Mouse (Mus musculus): ENCODE data around the gene Hist1h4d. TPM values are rescaled to one million over a fixed set of nuclear protein-coding genes. Genes with fewer than 3 reads are reported as not detected.
A peak's percentile ranks its signal among the peaks of the same experiment; 100 is the strongest.

Hist1h4d gene
- polyA plus RNA-seq, 1 experiment: 0.47 TPM

- no peak for DNase-seq (ENCODE audit: low spot score)
Measured at GRCm38 (mm10) chr13:23593051-23593770, 11.8 kb downstream of the Hist1h4d start.

GRCm38 (mm10) chr13:23595185-23595584, 13.8 kb downstream of the Hist1h4d start:
- DNase-seq (ENCODE audit: low spot score): no peak

GRCm38 (mm10) chr13:23595622-23596372, 14.4 kb downstream of the Hist1h4d start:
- DNase-seq (ENCODE audit: low spot score): no peak

GRCm38 (mm10) chr13:23597957-23598356, 16.6 kb downstream of the Hist1h4d start:
- peak; percentile 55 for DNase-seq (ENCODE audit: low spot score)

- DNase-seq (ENCODE audit: low spot score): no peak
Measured at GRCm38 (mm10) chr13:23603182-23603699, 21.8 kb downstream of the Hist1h4d start.

- DNase-seq (ENCODE audit: low spot score): no peak
Measured at GRCm38 (mm10) chr13:23604452-23604851, 23.1 kb downstream of the Hist1h4d start.

- DNase-seq (ENCODE audit: low spot score): no peak
Measured at GRCm38 (mm10) chr13:23605052-23605451, 23.7 kb downstream of the Hist1h4d start.

GRCm38 (mm10) chr13:23609209-23609608, 27.8 kb downstream of the Hist1h4d start:
- DNase-seq (ENCODE audit: low spot score): no peak

- DNase-seq (ENCODE audit: low spot score): no peak
Measured at GRCm38 (mm10) chr13:23609844-23610243, 28.4 kb downstream of the Hist1h4d start.

- no peak for DNase-seq (ENCODE audit: low spot score)
Measured at GRCm38 (mm10) chr13:23610393-23610792, 29.0 kb downstream of the Hist1h4d start.

- no peak for DNase-seq (ENCODE audit: low spot score)
Measured at GRCm38 (mm10) chr13:23611638-23612037, 30.2 kb downstream of the Hist1h4d start.

GRCm38 (mm10) chr13:23620056-23620732, 38.8 kb downstream of the Hist1h4d start:
- no peak for DNase-seq (ENCODE audit: low spot score)

GRCm38 (mm10) chr13:23620733-23621531, 39.5 kb downstream of the Hist1h4d start, which contains the start of gene Hist1h2be:
Hist1h2be (minus strand) TSS chr13:23621124.
- peak; percentile 53 for DNase-seq (ENCODE audit: low spot score)

- peak; percentile 29 for DNase-seq (ENCODE audit: low spot score)
Measured at GRCm38 (mm10) chr13:23621532-23622174, 40.3 kb downstream of the Hist1h4d start.

- DNase-seq (ENCODE audit: low spot score): peak; percentile 96
Measured at GRCm38 (mm10) chr13:23622175-23622671, 40.8 kb downstream of the Hist1h4d start, which contains the start of gene Hist1h1e. Hist1h1e (minus strand) TSS chr13:23622558.

- DNase-seq (ENCODE audit: low spot score): no peak
Measured at GRCm38 (mm10) chr13:23622861-23623450, 41.6 kb downstream of the Hist1h4d start.

GRCm38 (mm10) chr13:23630653-23631052, 49.3 kb downstream of the Hist1h4d start:
- no peak for DNase-seq (ENCODE audit: low spot score)

Data from urinary bladder, adult 2 months (tissue).